Mouse (Mus musculus) liver, adult 2 months (tissue): ENCODE measurements around the gene Ap4e1.

Experiments used
- CTCF ChIP-seq: fragments of 200-500 bp; IDR thresholded peaks from 2 replicates; pipeline ENCODE4 v1.5.1; 2011; ENCODE audit warnings: low read depth, low read length, control low read depth
- POLR2A ChIP-seq: fragments of 200-500 bp; IDR thresholded peaks from 2 replicates; pipeline ENCODE4 v1.6.1; 2011; ENCODE audit warnings: low read length, control low read depth; ENCODE audit not compliant: insufficient read depth; ENCODE audit errors: extremely low read depth

- no peak for TF ChIP-seq POLR2A
- no peak for TF ChIP-seq CTCF
These were observed 83.5 kb downstream of the Ap4e1 start for GRCm38 (mm10) chr2:127092000-127092399.
